Comparison of ENCODE assay signal across 26 mouse cellular contexts in genomic region chr16:85629738-85630137, GRCm38 (mm10).
"Had no signal": no experiment of that assay in that cellular context is flagged by ENCODE, and none has a peak within 500 bp of the region (broad histone marks: within the 10 kb centered on the region; RNA-seq: fewer than 3 reads in every experiment).

No protein-coding gene starts in this region.

- DNase-seq: forebrain, postnatal 0 days; gastrocnemius, postnatal 14 days; gastrocnemius, postnatal 36 days; heart, adult 11 months; heart, adult 2 months; heart, postnatal 14 days; heart, postnatal 36 days; kidney, adult 11 months; kidney, adult 2 months; kidney, adult 9 months; kidney, postnatal 10 days; kidney, postnatal 25 days; kidney, postnatal 4 days; liver, embryonic 13.5 days had no signal

- H3K36me3 ChIP-seq: heart, embryonic 13.5 days; heart, embryonic 15.5 days; hindbrain, embryonic 13.5 days; hindbrain, embryonic 15.5 days; limb, embryonic 10.5 days; limb, embryonic 12.5 days; liver, embryonic 13.5 days had no signal

- ATAC-seq: forebrain, postnatal 0 days; hindbrain, postnatal 0 days; inflammation-experienced regulatory T-cells, adult 6 months had no signal

- H3K9ac ChIP-seq: forebrain, postnatal 0 days; heart, embryonic 13.5 days; heart, embryonic 15.5 days; hindbrain, embryonic 13.5 days; hindbrain, embryonic 15.5 days; limb, embryonic 12.5 days; liver, embryonic 13.5 days had no signal

- H3K27ac ChIP-seq: heart, adult 2 months; heart, embryonic 13.5 days; heart, embryonic 15.5 days; hindbrain, embryonic 13.5 days; hindbrain, embryonic 15.5 days; hindbrain, postnatal 0 days; layer of hippocampus, adult 2 months; left cerebral cortex, adult 2 months; limb, embryonic 10.5 days; limb, embryonic 12.5 days; liver, embryonic 13.5 days had no signal

- H3K4me3 ChIP-seq: heart, adult 2 months; heart, embryonic 13.5 days; heart, embryonic 15.5 days; hindbrain, embryonic 13.5 days; hindbrain, embryonic 15.5 days; layer of hippocampus, adult 2 months; left cerebral cortex, adult 2 months; limb, embryonic 10.5 days; limb, embryonic 12.5 days; liver, embryonic 13.5 days had no signal

- H3K9me3 ChIP-seq: heart, embryonic 13.5 days; heart, embryonic 15.5 days; hindbrain, embryonic 13.5 days; hindbrain, embryonic 15.5 days; limb, embryonic 10.5 days; limb, embryonic 12.5 days; liver, embryonic 13.5 days had no signal

- H3K27me3 ChIP-seq: heart, embryonic 13.5 days; heart, embryonic 15.5 days; hindbrain, embryonic 13.5 days; hindbrain, embryonic 15.5 days; limb, embryonic 12.5 days; liver, embryonic 13.5 days had no signal

- H3K4me2 ChIP-seq: heart, embryonic 11.5 days; heart, embryonic 13.5 days; heart, embryonic 15.5 days; hindbrain, embryonic 13.5 days; hindbrain, embryonic 15.5 days; limb, embryonic 12.5 days; liver, embryonic 11.5 days; liver, embryonic 13.5 days had no signal

- H3K4me1 ChIP-seq: heart, embryonic 13.5 days; heart, embryonic 15.5 days; hindbrain, embryonic 13.5 days; hindbrain, embryonic 15.5 days; limb, embryonic 10.5 days; limb, embryonic 12.5 days; liver, embryonic 13.5 days had no signal
